Mouse (Mus musculus) Patski (cell line): ENCODE measurements at regions not wholly inside any gene's neighbourhood (a gene's known extent, or its start where the extent isn't known, plus 50 kb on each side); places are given as distances from the start of the nearest gene placed in this dataset.
A peak's percentile ranks its signal among the peaks of the same experiment; 100 is the strongest.

Experiments
- ATAC-seq: fragments of 100-300 bp; one replicate; pipeline ENCODE4 v1.8.0; 2021
- CTCF ChIA-PET: fragments of 350-600 bp; sonication (Branson Sonifier 250); formaldehyde crosslinking; loops from one replicate; lab custom pipeline; 2022; ENCODE audit warnings: inconsistent platforms; lab: Charles Lee
- POLR2A ChIA-PET: fragments of 350-600 bp; sonication (Branson Sonifier 250); formaldehyde crosslinking; loops from one replicate; lab custom pipeline; 2022; ENCODE audit warnings: antibody characterized with exemption, inconsistent platforms; lab: Charles Lee
- DNase-seq: peaks from one replicate; pipeline ENCODE4 v3.0.0-alpha.2; 2011; ENCODE audit warnings: low read depth, low spot score
- H3K27me3 ChIP-seq: fragments of 371-371 bp; one replicate; pipeline ENCODE4 v1.5.1; 2021
- CTCF ChIP-seq: fragments of 100-300 bp; IDR thresholded peaks from one replicate; pipeline ENCODE4 v1.5.1; 2021
- in situ Hi-C: fragments of 300-500 bp; cut with MboI; formaldehyde crosslinking; loops from 3 replicates; pipeline ENCODE4 v1.11.1; 2018; ENCODE audit warnings: low pct_unique_long_range_greater_than_20kb, mixed read lengths

DNA sequence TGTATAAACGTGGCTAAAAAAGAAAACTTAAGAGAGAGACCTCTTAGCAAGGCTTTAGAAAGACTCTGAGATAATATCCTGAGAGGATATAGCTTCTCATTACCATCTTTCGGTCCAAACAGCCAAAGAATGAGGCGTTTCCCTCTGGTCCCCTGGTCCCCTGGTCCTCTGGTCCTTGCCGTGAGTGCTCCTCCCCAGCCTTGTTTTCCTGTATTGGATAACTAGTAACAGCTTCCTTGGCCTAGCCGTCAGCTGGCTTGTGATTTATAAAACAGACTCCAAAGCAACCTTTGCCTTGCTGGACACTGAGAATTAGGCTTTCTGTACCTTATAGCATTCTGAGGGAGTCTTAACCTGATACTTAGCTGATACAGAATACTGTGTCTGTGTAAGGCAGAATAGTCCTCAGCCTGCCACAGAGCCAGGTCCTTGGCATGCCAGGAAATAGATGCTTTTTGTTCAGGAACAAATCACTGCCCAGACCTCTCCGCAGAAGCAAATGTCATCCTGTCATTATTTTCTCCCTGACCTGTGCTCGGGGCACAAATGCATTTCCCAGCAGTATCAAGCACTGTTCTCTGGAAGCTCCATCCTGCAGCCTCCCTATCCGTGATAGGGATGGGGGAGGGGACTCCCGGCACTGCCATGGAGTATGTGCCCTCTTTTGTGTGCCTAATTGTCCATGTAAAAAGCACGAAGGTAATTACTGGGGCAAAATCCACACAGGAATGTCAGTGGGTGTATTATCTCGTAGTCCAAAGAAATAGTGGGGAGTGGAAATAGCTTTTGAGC is 500.7 kb upstream of the Adamts9 start:
- ChIA-PET POLR2A (no interaction called here), CTCF (interaction anchor here (0.7 to 2.6 kb wide), 7 partner anchors 17 to 656 kb away, joined by 3 to 15 read pairs (median 3); no protein-coding TSS in a partner anchor)
- TF ChIP-seq CTCF, result no peak
- ATAC-seq (no peak), DNase-seq (no peak)
- H3K27me3 ChIP-seq, result no peaks in the 10 kb centered on the region
- in situ Hi-C loops, result no loop called here

DNA sequence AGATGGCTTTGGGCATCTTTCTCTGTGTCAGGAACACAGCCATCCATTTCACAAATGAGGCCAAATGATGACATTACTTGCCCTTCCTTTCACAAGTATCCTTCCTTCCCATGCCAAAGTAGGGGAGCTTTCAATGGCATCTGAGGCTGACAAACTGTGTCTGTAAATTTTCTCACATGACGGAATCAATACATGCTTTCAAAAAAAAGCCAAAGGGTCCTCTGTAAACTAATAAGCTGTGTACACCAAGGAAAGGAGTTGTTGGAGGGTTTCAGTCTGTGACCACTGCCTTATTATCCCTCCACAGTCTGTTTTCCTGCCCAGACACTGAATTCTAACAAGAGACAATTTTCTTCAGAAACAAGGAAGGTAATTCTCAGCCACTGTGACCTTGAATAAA is 490.2 kb upstream of the Adamts9 start:
- CTCF ChIA-PET, result no interaction called here
- no peak for TF ChIP-seq CTCF
- DNase-seq (no peak), ATAC-seq (no peak)
- peaks cover 4% of the 10 kb centered on the region for H3K27me3 ChIP-seq
- in situ Hi-C loops, result no loop called here
- POLR2A ChIA-PET, result no interaction called here

DNA sequence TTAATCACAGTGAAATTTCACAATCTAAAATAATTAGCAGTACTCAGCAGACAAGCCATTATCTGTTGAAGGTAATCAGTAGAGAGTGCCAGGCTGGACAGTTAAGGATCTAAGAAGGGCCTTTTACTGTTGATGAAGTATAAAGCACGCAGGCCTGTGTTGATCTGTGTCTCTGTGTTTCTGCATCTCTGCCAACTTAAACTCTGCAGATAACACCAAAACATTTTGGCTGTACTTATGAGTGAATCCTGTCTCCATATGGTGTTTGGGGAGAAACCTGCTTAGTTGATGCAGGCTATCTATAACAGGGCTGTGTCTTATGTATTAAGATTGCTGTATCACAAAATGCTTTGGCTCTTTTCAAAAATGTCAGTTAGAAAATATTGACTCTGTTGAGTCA is 482.8 kb upstream of the Adamts9 start:
- H3K27me3 ChIP-seq, result no peaks in the 10 kb centered on the region
- in situ Hi-C loops, result no loop called here
- no peak for DNase-seq
- no peak for TF ChIP-seq CTCF
- POLR2A ChIA-PET, result no interaction called here
- no peak for ATAC-seq
- CTCF ChIA-PET, result interaction anchor here (1.8 kb wide), 1 partner anchor 8 kb away, joined by 3 read pairs; no protein-coding TSS in a partner anchor

- in situ Hi-C loops, result no loop called here
- no peak for ATAC-seq
- ChIA-PET CTCF (no interaction called here), POLR2A (no interaction called here)
- TF ChIP-seq CTCF, result no peak
- no peak for DNase-seq
- H3K27me3 ChIP-seq, result no peaks in the 10 kb centered on the region
Measured at GRCm38 (mm10) chr6:93422906-93423305, 479.6 kb upstream of the Adamts9 start.

GRCm38 (mm10) chr6:93422253-93422652 is 479.0 kb upstream of the Adamts9 start:
- H3K27me3 ChIP-seq, result no peaks in the 10 kb centered on the region
- no peak for ATAC-seq
- in situ Hi-C loops, result no loop called here
- no peak for DNase-seq
- CTCF ChIA-PET, result no interaction called here
- no peak for TF ChIP-seq CTCF
- POLR2A ChIA-PET, result interaction anchor here (0.6 kb wide), 1 partner anchor 682 kb away, joined by 3 read pairs; no protein-coding TSS in a partner anchor

- DNase-seq (no peak), ATAC-seq (no peak)
- POLR2A ChIA-PET, result no interaction called here
- H3K27me3 ChIP-seq, result no peaks in the 10 kb centered on the region
- in situ Hi-C loops, result no loop called here
- CTCF ChIA-PET, result interaction anchor here (1.3 to 1.4 kb wide), 2 partner anchors 17 to 631 kb away, joined by 3 to 5 read pairs; no protein-coding TSS in a partner anchor
- TF ChIP-seq CTCF, result no peak
Measured at GRCm38 (mm10) chr6:93417625-93418024, 474.3 kb upstream of the Adamts9 start.

DNA sequence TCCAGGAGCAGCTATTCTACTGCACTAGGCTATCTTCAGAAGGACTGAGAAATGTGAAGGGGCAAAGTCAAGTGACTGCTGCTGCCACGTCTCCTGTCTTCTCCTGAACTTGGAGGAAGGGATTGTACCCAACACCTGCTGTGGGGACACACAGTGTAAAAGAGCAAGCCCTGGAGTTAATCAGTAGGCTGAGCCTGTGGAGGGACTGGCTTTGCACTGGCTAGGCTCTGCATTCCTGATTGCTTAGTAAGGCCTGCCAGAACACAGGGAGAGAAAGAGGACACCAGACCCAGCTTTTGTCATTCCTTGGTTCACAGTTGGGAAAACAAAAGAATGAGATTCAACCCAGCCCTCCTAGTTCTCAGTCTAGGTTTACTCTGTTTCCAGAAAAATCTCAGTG is 472.7 kb upstream of the Adamts9 start:
- POLR2A ChIA-PET, result no interaction called here
- peak; percentile 78 for ATAC-seq
- peak; percentile 17 for DNase-seq
- CTCF ChIA-PET, result interaction anchor here (0.8 to 1.3 kb wide), 2 partner anchors 16 to 630 kb away, joined by 3 read pairs; no protein-coding TSS in a partner anchor
- in situ Hi-C loops, result no loop called here
- no peak for TF ChIP-seq CTCF
- H3K27me3 ChIP-seq, result no peaks in the 10 kb centered on the region

- H3K27me3 ChIP-seq, result no peaks in the 10 kb centered on the region
- in situ Hi-C loops, result no loop called here
- CTCF ChIA-PET, result no interaction called here
- ATAC-seq, result no peak
- DNase-seq, result no peak
- POLR2A ChIA-PET, result no interaction called here
- no peak for TF ChIP-seq CTCF
Measured at GRCm38 (mm10) chr6:93411077-93411452, 467.8 kb upstream of the Adamts9 start.

- no peaks in the 10 kb centered on the region for H3K27me3 ChIP-seq
- in situ Hi-C loops, result no loop called here
- no peak for TF ChIP-seq CTCF
- ChIA-PET POLR2A (interaction anchor here (0.7 kb wide), 1 partner anchor 12 kb away, joined by 3 read pairs; no protein-coding TSS in a partner anchor), CTCF (no interaction called here)
- DNase-seq (no peak), ATAC-seq (no peak)
Measured at GRCm38 (mm10) chr6:93410416-93411076, 467.3 kb upstream of the Adamts9 start.

DNA sequence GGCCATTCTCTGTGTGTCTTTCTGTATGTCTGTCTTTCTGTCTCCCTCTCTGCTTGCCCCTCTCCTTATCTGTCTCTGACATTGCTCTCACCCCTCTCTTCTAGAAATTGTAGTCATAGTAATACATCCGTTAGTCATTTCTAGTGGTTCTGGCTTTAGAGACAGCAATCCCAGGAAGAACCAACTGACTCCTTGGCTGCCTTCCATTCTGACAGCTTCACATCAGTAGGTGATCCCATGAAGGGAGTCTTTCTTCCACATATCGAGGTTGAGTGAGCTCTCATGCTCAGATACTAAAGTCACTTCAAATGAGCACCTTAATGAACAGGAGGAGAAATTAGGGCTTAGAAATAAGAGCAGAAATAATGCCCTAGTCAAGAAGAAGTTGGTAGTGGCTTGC is 455.3 kb upstream of the Adamts9 start:
- DNase-seq (no peak), ATAC-seq (no peak)
- H3K27me3 ChIP-seq, result no peaks in the 10 kb centered on the region
- CTCF ChIA-PET, result interaction anchor here (1.0 to 1.3 kb wide), 2 partner anchors 10 to 100 kb away, joined by 3 to 5 read pairs; no protein-coding TSS in a partner anchor
- TF ChIP-seq CTCF, result no peak
- in situ Hi-C loops, result no loop called here
- POLR2A ChIA-PET, result interaction anchor here (1.4 kb wide), 1 partner anchor 12 kb away, joined by 3 read pairs; no protein-coding TSS in a partner anchor

DNA sequence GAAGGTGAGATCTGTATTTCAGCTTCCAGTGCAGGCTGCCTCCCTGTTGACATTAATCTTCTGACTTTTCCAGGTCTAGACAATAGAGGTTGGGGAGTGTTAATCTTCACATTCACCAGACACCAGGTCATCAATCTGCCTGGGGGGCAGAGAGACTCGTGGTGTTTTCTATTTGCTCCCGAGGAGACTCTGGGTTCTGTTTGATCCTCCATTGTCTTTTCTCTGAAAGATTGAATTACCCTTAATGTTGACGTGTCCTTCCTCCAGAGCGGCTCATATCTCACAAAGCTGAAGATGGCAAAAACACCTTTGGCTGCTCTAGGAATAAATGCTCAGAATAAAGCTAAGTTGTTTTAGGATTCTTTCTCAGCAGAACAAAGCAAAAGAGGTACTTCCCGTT is 453.8 kb upstream of the Adamts9 start:
- in situ Hi-C loops, result no loop called here
- POLR2A ChIA-PET, result no interaction called here

More for the DNA sequence above, 453.8 kb upstream of the Adamts9 start:
- TF ChIP-seq CTCF, result no peak
- no peak for DNase-seq
- CTCF ChIA-PET, result no interaction called here
- H3K27me3 ChIP-seq, result no peaks in the 10 kb centered on the region
- ATAC-seq, result no peak
